Mouse (Mus musculus) CD4-positive naive resting alpha-beta T cell, adult 76 days (primary cell): Measurements from ENCODE around the gene Cox6b1. TPM values are rescaled to one million over a fixed set of nuclear protein-coding genes. Genes with fewer than 3 reads are reported as not detected.

Source experiments
- total RNA-seq: library from RNA; stranded (reverse); gene quantifications from one replicate; pipeline ENCODE4 v1.2.4, GENCODE M21; 2023

The Cox6b1 gene
- 159 TPM for total RNA-seq

GRCm38 (mm10) chr7:30625530-30626384 is at the start of gene Cox6b1:
Cox6b1 (minus strand) TSS chr7:30626151.

GRCm38 (mm10) chr7:30671480-30671879 is 45.5 kb upstream of the Cox6b1 start, which contains the start of gene Pmis2:
Pmis2 (minus strand) TSS chr7:30671605.

GRCm38 (mm10) chr7:30664529-30665200 is 38.7 kb upstream of the Cox6b1 start, which contains the start of gene Haus5:
Haus5 (minus strand) TSS chr7:30664994.

GRCm38 (mm10) chr7:30649591-30650540 is 23.9 kb upstream of the Cox6b1 start, which contains the start of gene Rbm42:
Rbm42 (minus strand) TSS chr7:30650317.

GRCm38 (mm10) chr7:30635752-30636151 is 9.8 kb upstream of the Cox6b1 start, which contains the start of gene Etv2:
Etv2 (minus strand) TSS chr7:30635852.

GRCm38 (mm10) chr7:30612654-30613402 is 13.1 kb downstream of the Cox6b1 start, which contains the start of gene Upk1a:
Upk1a (minus strand) TSS chr7:30612847.

GRCm38 (mm10) chr7:30598786-30599185 is 27.2 kb downstream of the Cox6b1 start, which contains the start of gene Zbtb32:
Zbtb32 (minus strand) TSS chr7:30598909.

GRCm38 (mm10) chr7:30588676-30589434 is 37.1 kb downstream of the Cox6b1 start, which contains the start of gene Kmt2b:
Kmt2b (minus strand) TSS chr7:30588726.

Other genes starting within 250 kb of the Cox6b1 start
- 30.8 TPM for gene Tyrobp, start 212.4 kb downstream of the Cox6b1 start, total RNA-seq
- 153 TPM for gene Hcst, start 206.3 kb downstream of the Cox6b1 start, total RNA-seq
- 83.8 TPM for gene Nfkbid, start 204.4 kb downstream of the Cox6b1 start, total RNA-seq
- gene Aplp1, start 180.6 kb downstream of the Cox6b1 start, total RNA-seq, result 1.3 TPM
- gene Kirrel2, start 168.5 kb downstream of the Cox6b1 start, total RNA-seq, result not detected
- 0.29 TPM for gene Nphs1, start 167.8 kb downstream of the Cox6b1 start, total RNA-seq
- not detected for gene Prodh2, start 132.5 kb downstream of the Cox6b1 start, total RNA-seq
- gene Arhgap33, start 91.1 kb downstream of the Cox6b1 start, total RNA-seq, result 5.4 TPM
- 1.5 TPM for gene Hspb6, start 74.0 kb downstream of the Cox6b1 start, total RNA-seq
- gene Proser3, start 73.9 kb downstream of the Cox6b1 start, total RNA-seq, result 8.9 TPM
- gene Lin37, start 66.3 kb downstream of the Cox6b1 start, total RNA-seq, result 34.1 TPM
- gene U2af1l4, start 62.9 kb downstream of the Cox6b1 start, total RNA-seq, result 62.4 TPM
- gene Gm49396, start 62.8 kb downstream of the Cox6b1 start, total RNA-seq, result 24.2 TPM
- 122 TPM for gene Psenen, start 62.5 kb downstream of the Cox6b1 start, total RNA-seq
- gene Igflr1, start 60.7 kb downstream of the Cox6b1 start, total RNA-seq, result 36.2 TPM
- gene Kmt2b, start 37.4 kb downstream of the Cox6b1 start, total RNA-seq, result 101 TPM
- not detected for gene Zbtb32, start 27.2 kb downstream of the Cox6b1 start, total RNA-seq
- not detected for gene Upk1a, start 13.3 kb downstream of the Cox6b1 start, total RNA-seq
- gene Etv2, start 9.7 kb upstream of the Cox6b1 start, total RNA-seq, result not detected
- gene Rbm42, start 24.2 kb upstream of the Cox6b1 start, total RNA-seq, result 95.6 TPM
- 33.8 TPM for gene Haus5, start 38.8 kb upstream of the Cox6b1 start, total RNA-seq
- gene Pmis2, start 45.5 kb upstream of the Cox6b1 start, total RNA-seq, result not detected
- not detected for gene 2200002J24Rik, start 72.8 kb upstream of the Cox6b1 start, total RNA-seq
- gene Atp4a, start 86.1 kb upstream of the Cox6b1 start, total RNA-seq, result not detected
- 29.7 TPM for gene Tmem147, start 103.4 kb upstream of the Cox6b1 start, total RNA-seq
- gene Gapdhs, start 117.5 kb upstream of the Cox6b1 start, total RNA-seq, result not detected
- gene Sbsn, start 125.3 kb upstream of the Cox6b1 start, total RNA-seq, result 6.8 TPM
- gene Dmkn, start 137.6 kb upstream of the Cox6b1 start, total RNA-seq, result not detected
- not detected for gene Krtdap, start 161.7 kb upstream of the Cox6b1 start, total RNA-seq
- 1.1 TPM for gene Ffar2, start 197.6 kb upstream of the Cox6b1 start, total RNA-seq
- not detected for gene Ffar3, start 230.0 kb upstream of the Cox6b1 start, total RNA-seq
- 1.3 TPM for gene Ffar1, start 235.4 kb upstream of the Cox6b1 start, total RNA-seq